Mouse (Mus musculus): Measurements from ENCODE around the gene Tas2r131. TPM values are rescaled to one million over a fixed set of nuclear protein-coding genes. Genes with fewer than 3 reads are reported as not detected.

Tas2r131 gene
- not detected in 2 replicates for polyA plus RNA-seq (2012; rRNA removed)

DNA sequence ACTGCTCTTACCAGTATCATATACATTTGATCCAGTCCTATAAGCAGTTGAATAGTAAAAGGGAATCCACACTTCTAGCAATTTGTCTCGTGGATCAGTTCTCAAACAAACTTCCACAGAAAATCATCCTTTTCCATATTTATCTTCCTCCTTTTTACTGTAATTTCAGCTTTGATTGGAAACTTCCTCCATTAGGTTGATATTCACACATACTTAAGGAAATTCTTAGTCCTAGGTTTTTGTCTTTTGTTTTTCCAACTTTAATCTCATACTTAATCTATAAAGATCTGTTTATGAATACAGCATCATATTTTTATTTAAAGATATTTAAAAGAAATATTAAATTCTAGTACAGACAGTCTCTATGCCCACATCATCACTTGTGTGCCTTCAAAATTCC is at the start of gene Tas2r131:
Gene Tas2r131, minus strand, starts transcription at position 101 of the 400 bp plus-strand sequence.

DNA sequence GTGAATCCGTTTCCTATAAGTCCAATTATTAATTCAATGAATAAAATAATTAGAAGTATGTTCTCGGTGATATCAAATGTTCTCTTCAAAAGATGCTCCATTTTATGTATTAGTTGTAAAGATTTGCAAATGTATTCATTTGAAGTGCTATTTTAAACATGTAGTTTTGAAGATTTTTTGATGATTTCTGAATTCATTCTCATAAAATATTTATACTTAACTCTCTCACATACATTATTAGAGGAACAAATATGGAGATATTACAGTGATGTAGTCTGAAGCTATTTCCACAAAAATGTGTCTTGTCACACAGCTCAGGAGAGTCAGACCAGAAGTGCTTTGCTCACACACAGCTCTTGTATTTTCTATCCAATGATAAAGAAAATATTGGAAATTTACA is 23.1 kb upstream of the Tas2r131 start, which contains the start of gene Tas2r109:
Gene Tas2r109, minus strand, starts transcription at position 101 of the 400 bp plus-strand sequence.

DNA sequence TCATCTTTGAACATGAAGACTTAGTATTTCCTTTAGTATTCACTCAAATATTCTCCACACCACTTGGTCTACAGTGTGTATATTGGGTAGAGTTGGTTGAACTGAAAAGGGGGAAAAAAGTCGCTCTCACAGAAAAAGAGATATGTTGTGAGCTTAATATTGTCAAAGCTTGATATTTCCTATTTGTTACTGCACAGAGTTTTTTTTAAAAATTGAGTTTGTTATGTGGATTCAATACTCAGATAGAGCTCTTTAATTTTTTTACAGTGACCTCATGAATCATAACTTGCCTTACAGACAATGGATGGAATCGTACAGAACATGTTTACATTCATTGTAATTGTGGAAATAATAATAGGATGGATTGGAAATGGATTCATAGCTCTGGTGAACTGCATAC is 6.9 kb downstream of the Tas2r131 start, which contains the start of gene Tas2r129:
Gene Tas2r129, plus strand, starts transcription at position 301 of the 400 bp plus-strand sequence.

DNA sequence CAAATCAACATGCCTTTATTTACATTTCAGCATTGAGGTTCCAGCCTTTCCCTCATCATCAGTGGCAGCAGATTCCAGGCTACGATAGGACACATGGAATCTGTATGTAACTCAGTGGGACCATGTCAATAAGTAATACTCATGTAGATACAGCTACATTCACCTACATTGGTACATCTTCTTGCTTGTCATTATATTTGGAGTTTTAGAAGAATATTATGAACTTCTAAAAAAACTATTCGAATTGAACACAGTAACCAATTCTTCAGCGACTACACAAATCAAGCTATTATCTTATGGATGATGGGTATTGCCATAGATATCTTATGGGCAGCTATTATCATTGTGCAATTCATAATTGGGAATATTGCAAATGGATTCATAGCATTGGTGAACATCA is 48.4 kb downstream of the Tas2r131 start, which contains the start of gene Tas2r125:
Gene Tas2r125, plus strand, starts transcription at position 301 of the 400 bp plus-strand sequence.

Other genes with a start within 250 kb of the Tas2r131 start
- not detected in 2 replicates for gene Tas2r122, start 246.0 kb downstream of the Tas2r131 start, polyA plus RNA-seq (2012; rRNA removed)
- not detected in 2 replicates for gene Tas2r115, start 219.9 kb downstream of the Tas2r131 start, polyA plus RNA-seq (2012; rRNA removed)
- not detected in 2 replicates for gene Tas2r124, start 203.2 kb downstream of the Tas2r131 start, polyA plus RNA-seq (2012; rRNA removed)
- not detected in 2 replicates for gene Tas2r102, start 195.8 kb downstream of the Tas2r131 start, polyA plus RNA-seq (2012; rRNA removed)
- not detected in 2 replicates for gene Tas2r136, start 179.8 kb downstream of the Tas2r131 start, polyA plus RNA-seq (2012; rRNA removed)
- gene Tas2r117, start 155.1 kb downstream of the Tas2r131 start, polyA plus RNA-seq (2012; rRNA removed), result not detected in 2 replicates
- gene Tas2r123, start 110.8 kb downstream of the Tas2r131 start, polyA plus RNA-seq (2012; rRNA removed), result not detected in 2 replicates
- not detected in 2 replicates for gene Tas2r116, start 102.5 kb downstream of the Tas2r131 start, polyA plus RNA-seq (2012; rRNA removed)
- gene Tas2r110, start 89.9 kb downstream of the Tas2r131 start, polyA plus RNA-seq (2012; rRNA removed), result not detected in 2 replicates
- not detected in 2 replicates for gene Tas2r113, start 64.9 kb downstream of the Tas2r131 start, polyA plus RNA-seq (2012; rRNA removed)
- not detected in 2 replicates for gene Tas2r125, start 48.3 kb downstream of the Tas2r131 start, polyA plus RNA-seq (2012; rRNA removed)
- gene Tas2r129, start 6.8 kb downstream of the Tas2r131 start, polyA plus RNA-seq (2012; rRNA removed), result not detected in 2 replicates
- gene Tas2r109, start 23.0 kb upstream of the Tas2r131 start, polyA plus RNA-seq (2012; rRNA removed), result not detected in 2 replicates
- not detected in 2 replicates for gene Tas2r103, start 79.2 kb upstream of the Tas2r131 start, polyA plus RNA-seq (2012; rRNA removed)
- gene Tas2r140, start 97.9 kb upstream of the Tas2r131 start, polyA plus RNA-seq (2012; rRNA removed), result not detected in 2 replicates
- gene Smim10l1, start 147.0 kb upstream of the Tas2r131 start, polyA plus RNA-seq (2012; rRNA removed), result 33.1 and 33.5 TPM in 2 replicates